Mouse (Mus musculus) intestine, embryonic 16.5 days (tissue): Measurements from ENCODE around the gene Hbq1a. TPM values are rescaled to one million over a fixed set of nuclear protein-coding genes. Genes with fewer than 3 reads are reported as not detected.
A peak's percentile ranks its signal among the peaks of the same experiment; 100 is the strongest.
"Not testable (repeated sequence)": the region's sequence is repeated elsewhere in the genome, so short reads cannot be mapped to it uniquely, and the experiment has no call there.

Experiments
- ATAC-seq: fragments of 200-750 bp; cut with Nextera tagmentation; 2 replicates; pipeline ENCODE4 v1.8.0; 2017; ENCODE audit warnings: moderate TSS enrichment, moderate library complexity
- H3K27ac ChIP-seq: fragments of 300-500 bp; sonication (generic); 2 replicates; pipeline ENCODE4 v1.5.1; 2014; ENCODE audit warnings: mild to moderate bottlenecking, low read length
- H3K27me3 ChIP-seq: fragments of 300-500 bp; sonication (generic); replicated peaks from 2 replicates; pipeline ENCODE4 v1.6.1; 2014; ENCODE audit warnings: low read length, control low read depth, mixed read lengths; ENCODE audit not compliant: control insufficient read depth, insufficient read depth
- H3K36me3 ChIP-seq: fragments of 300-500 bp; sonication (generic); 2 replicates; pipeline ENCODE4 v1.6.1; 2014; ENCODE audit warnings: low read length, control low read depth; ENCODE audit not compliant: control insufficient read depth, insufficient read depth
- H3K4me1 ChIP-seq: fragments of 300-500 bp; sonication (generic); 2 replicates; pipeline ENCODE4 v1.6.1; 2014; ENCODE audit warnings: low read length, control low read depth, mixed read lengths; ENCODE audit not compliant: control insufficient read depth, insufficient read depth
- H3K4me2 ChIP-seq: fragments of 300-500 bp; sonication (generic); 2 replicates; pipeline ENCODE4 v1.6.1; 2014; ENCODE audit warnings: low read depth, low read length, control low read depth
- H3K4me3 ChIP-seq: fragments of 300-500 bp; sonication (generic); 2 replicates; pipeline ENCODE4 v1.5.1; 2014; ENCODE audit warnings: mild to moderate bottlenecking, low read length
- H3K9ac ChIP-seq: fragments of 300-500 bp; sonication (generic); 2 replicates; pipeline ENCODE4 v1.6.1; 2014; ENCODE audit warnings: low read depth, low read length
- H3K9me3 ChIP-seq: fragments of 300-500 bp; sonication (generic); 2 replicates; pipeline ENCODE4 v1.6.1; 2016; ENCODE audit warnings: low read length, control low read depth; ENCODE audit not compliant: control insufficient read depth
- WGBS: fragments of 180-500 bp; shearing (Covaris S2); extraction: QIAGEN DNeasy Blood & Tissue Kit; methylation state at CpG from one replicate; pipeline ENCODE4 v1.1.7; 2014; 5-methylcytosine and 5-hydroxymethylcytosine counted together
- polyA plus RNA-seq: library from polyadenylated mRNA; unstranded; fragments of >200 nt; fragmentation: Nextera tagmentation; extraction: Ambion mirVana; gene quantifications from 2 replicates; pipeline ENCODE4 v1.2.1, GENCODE M21; 2015

Gene Hbq1a
- polyA plus RNA-seq, 1 experiment from 2014 or later: 0.55 TPM

- H3K9me3 ChIP-seq, H3K4me1 ChIP-seq, H3K36me3 ChIP-seq, H3K27ac ChIP-seq, ATAC-seq, H3K4me2 ChIP-seq, H3K27me3 ChIP-seq, H3K9ac ChIP-seq, H3K4me3 ChIP-seq: not testable (repeated sequence)
- WGBS: 41% methylated on average over 2 of the region's 2 CpGs
These were observed 2.5 kb upstream of the Hbq1a start for GRCm38 (mm10) chr11:32297417-32297816.

GRCm38 (mm10) chr11:32297866-32298531 lies 1.9 kb upstream of the Hbq1a start:
- Histone ChIP-seq H3K9ac (no peak overlapping the region), H3K9me3 (no peaks in the 10 kb centered on the region), H3K4me3 (no peak overlapping the region), H3K36me3 (no peaks in the 10 kb centered on the region), H3K4me2 (no peak overlapping the region), H3K27me3 (no peaks in the 10 kb centered on the region; the same call in 1 of the 2 replicates), H3K27ac (no peak overlapping the region), H3K4me1 (no peaks in the 10 kb centered on the region)
- WGBS: 85% methylated on average over 1 of the region's 1 CpGs
- peak; percentile 10; the same call in 1 of the 2 replicates for ATAC-seq

- Histone ChIP-seq H3K4me1 (no peaks in the 10 kb centered on the region), H3K36me3 (no peaks in the 10 kb centered on the region), H3K9me3 (no peaks in the 10 kb centered on the region), H3K9ac (no peak overlapping the region), H3K4me3 (no peak overlapping the region), H3K27ac (no peak overlapping the region), H3K27me3 (no peaks in the 10 kb centered on the region; the same call in 1 of the 2 replicates), H3K4me2 (no peak overlapping the region)
- peak; percentile 15; the same call in 1 of the 2 replicates for ATAC-seq
- WGBS: 92% methylated on average over 2 of the region's 2 CpGs
These were observed 1.3 kb upstream of the Hbq1a start for GRCm38 (mm10) chr11:32298532-32298918.

GRCm38 (mm10) chr11:32300279-32301267 lies 704 bp downstream of the Hbq1a start:
- no peak overlapping the region for H3K4me3 ChIP-seq
- ATAC-seq: peak; percentile 29; the same call in 1 of the 2 replicates
- WGBS: 49% methylated on average over 14 of the region's 17 CpGs

GRCm38 (mm10) chr11:32301506-32301905 lies 1.6 kb downstream of the Hbq1a start:
- Histone ChIP-seq H3K4me2 (no peak overlapping the region), H3K9me3 (no peaks in the 10 kb centered on the region), H3K27ac (no peak overlapping the region), H3K27me3 (no peaks in the 10 kb centered on the region), H3K9ac (no peak overlapping the region), H3K4me1 (no peaks in the 10 kb centered on the region), H3K4me3 (no peak overlapping the region), H3K36me3 (no peaks in the 10 kb centered on the region)
- WGBS: 80% methylated on average over 1 of the region's 1 CpGs
- ATAC-seq: no peak

More at GRCm38 (mm10) chr11:32300279-32301267, 704 bp downstream of the Hbq1a start:
- H3K27me3 ChIP-seq: no peaks in the 10 kb centered on the region
- H3K27ac ChIP-seq: no peak overlapping the region
- H3K9ac ChIP-seq: no peak overlapping the region
- H3K4me1 ChIP-seq: no peaks in the 10 kb centered on the region
- peak overlapping the region; percentile 46 for H3K4me2 ChIP-seq
- H3K36me3 ChIP-seq: no peaks in the 10 kb centered on the region
- no peaks in the 10 kb centered on the region for H3K9me3 ChIP-seq

GRCm38 (mm10) chr11:32302824-32303419 lies 3.1 kb downstream of the Hbq1a start:
- no peak overlapping the region for H3K27ac ChIP-seq
- ATAC-seq: no peak
- H3K4me3 ChIP-seq: no peak overlapping the region
- H3K4me2 ChIP-seq: no peak overlapping the region
- H3K4me1 ChIP-seq: no peaks in the 10 kb centered on the region
- no peaks in the 10 kb centered on the region for H3K36me3 ChIP-seq
- H3K27me3 ChIP-seq: no peaks in the 10 kb centered on the region
- no peak overlapping the region for H3K9ac ChIP-seq
- WGBS: 44% methylated on average over 2 of the region's 2 CpGs
- no peaks in the 10 kb centered on the region for H3K9me3 ChIP-seq

- Histone ChIP-seq H3K27me3 (no peaks in the 10 kb centered on the region), H3K9me3 (no peaks in the 10 kb centered on the region), H3K4me1 (no peaks in the 10 kb centered on the region), H3K4me3 (no peak overlapping the region), H3K4me2 (no peak overlapping the region), H3K27ac (no peak overlapping the region), H3K9ac (no peak overlapping the region), H3K36me3 (no peaks in the 10 kb centered on the region)
- no peak for ATAC-seq
- 79% methylated on average over 1 of the region's 1 CpGs for WGBS
These were observed 3.6 kb downstream of the Hbq1a start for GRCm38 (mm10) chr11:32303455-32303854.

- Histone ChIP-seq H3K27ac (no peak overlapping the region), H3K9ac (no peak overlapping the region), H3K9me3 (no peaks in the 10 kb centered on the region), H3K4me3 (no peak overlapping the region), H3K36me3 (no peaks in the 10 kb centered on the region), H3K4me2 (no peak overlapping the region), H3K27me3 (no peaks in the 10 kb centered on the region), H3K4me1 (no peaks in the 10 kb centered on the region)
- ATAC-seq: no peak
- WGBS: 86% methylated on average over 1 of the region's 1 CpGs
These were observed 7.1 kb downstream of the Hbq1a start for GRCm38 (mm10) chr11:32307006-32307405.

GRCm38 (mm10) chr11:32309446-32309845 lies 9.6 kb downstream of the Hbq1a start:
- no peak for ATAC-seq

More at GRCm38 (mm10) chr11:32309446-32309845, 9.6 kb downstream of the Hbq1a start:
- H3K27me3 ChIP-seq: no peaks in the 10 kb centered on the region
- no peaks in the 10 kb centered on the region for H3K36me3 ChIP-seq
- WGBS: 66% methylated on average over 4 of the region's 4 CpGs
- no peak overlapping the region for H3K9ac ChIP-seq
- no peak overlapping the region for H3K27ac ChIP-seq
- H3K4me3 ChIP-seq: no peak overlapping the region
- no peaks in the 10 kb centered on the region for H3K4me1 ChIP-seq
- H3K4me2 ChIP-seq: no peak overlapping the region
- no peaks in the 10 kb centered on the region for H3K9me3 ChIP-seq
